Mouse (Mus musculus): ENCODE results near the gene Hfe. TPM values are rescaled to one million over a fixed set of nuclear protein-coding genes. Genes with fewer than 3 reads are reported as not detected.
"Not testable (repeated sequence)": the region's sequence is repeated elsewhere in the genome, so short reads cannot be mapped to it uniquely, and the experiment has no call there.

Hfe gene
- polyA plus RNA-seq, 2 experiments: 4.5 to 10.5 TPM

DNA sequence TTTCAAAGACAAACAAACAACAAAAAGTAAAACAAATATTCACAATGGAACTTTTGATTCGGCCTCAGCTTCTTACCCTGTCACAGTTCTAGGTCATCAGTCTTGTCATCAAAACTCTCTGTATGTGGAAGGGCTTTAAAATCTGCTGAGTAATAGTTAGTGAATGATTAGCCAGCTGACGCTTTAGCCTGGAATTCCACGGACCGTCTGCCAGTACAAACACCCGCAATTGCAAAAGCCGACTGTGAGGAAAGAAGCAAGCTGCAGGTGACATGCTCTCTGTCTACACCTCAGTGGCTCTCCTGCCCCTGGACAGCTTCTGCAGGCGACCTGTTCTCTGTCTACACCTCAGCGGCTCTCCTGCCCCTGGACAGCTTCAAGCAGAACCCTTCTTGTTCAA lies 19.8 kb upstream of the Hfe start:
- Histone ChIP-seq H3K27me3 (ENCODE audit: control insufficient read depth, insufficient read depth, low read length) (no peaks in the 10 kb centered on the region), H3K9ac (ENCODE audit: low read depth, low read length, severe bottlenecking) (no peak overlapping the region), H3K27ac (replicated peaks; ENCODE audit: low read depth, low read length) (no peak overlapping the region), H3K36me3 (ENCODE audit: control insufficient read depth, insufficient read depth, low read length) (no peaks in the 10 kb centered on the region), H3K4me3 (replicated peaks; ENCODE audit: low read length) (no peak overlapping the region), H3K4me1 (ENCODE audit: control insufficient read depth, insufficient read depth, low read length) (no peaks in the 10 kb centered on the region), H3K4me2 (replicated peaks; ENCODE audit: low read depth, low read length, severe bottlenecking) (no peak overlapping the region), H3K9me3 (ENCODE audit: control insufficient read depth, low read length) (no peaks in the 10 kb centered on the region)
- no peak for DNase-seq (ENCODE audit: low spot score)
- TF ChIP-seq POLR2A (IDR thresholded peaks at IDR 0.05; ENCODE audit: borderline replicate concordance, extremely low read depth, insufficient read depth, insufficient read length): no peak
- ATAC-seq (ENCODE audit: low FRiP score, low read depth): no peak
- 42% methylated on average over 8 of the region's 8 CpGs for WGBS

DNA sequence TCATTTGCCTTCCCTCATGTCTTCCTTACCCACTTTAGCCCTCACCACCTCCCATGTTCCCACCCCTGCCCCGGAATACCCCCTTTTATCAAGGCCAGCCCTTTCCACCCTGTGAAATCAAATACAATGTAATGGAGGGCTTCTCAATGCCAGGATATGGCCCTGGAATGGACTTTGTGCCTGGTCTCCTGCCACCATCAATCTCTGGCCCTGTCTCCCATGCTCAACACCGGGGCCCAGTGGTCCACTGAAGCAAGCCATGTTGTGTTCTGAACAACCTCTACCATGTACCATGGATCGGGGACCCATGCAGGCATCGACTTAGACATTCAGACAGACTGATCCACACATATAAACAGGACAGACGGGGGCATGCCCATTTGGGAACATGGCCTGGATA lies 19.1 kb upstream of the Hfe start:
- H3K9me3 ChIP-seq (ENCODE audit: control insufficient read depth, low read length): no peaks in the 10 kb centered on the region
- TF ChIP-seq POLR2A (IDR thresholded peaks at IDR 0.05; ENCODE audit: borderline replicate concordance, extremely low read depth, insufficient read depth, insufficient read length): no peak
- H3K4me3 ChIP-seq (replicated peaks; ENCODE audit: low read length): no peak overlapping the region
- H3K36me3 ChIP-seq (ENCODE audit: control insufficient read depth, insufficient read depth, low read length): no peaks in the 10 kb centered on the region
- H3K4me1 ChIP-seq (ENCODE audit: control insufficient read depth, insufficient read depth, low read length): no peaks in the 10 kb centered on the region
- no peak overlapping the region for H3K9ac ChIP-seq (ENCODE audit: low read depth, low read length, severe bottlenecking)
- DNase-seq (ENCODE audit: low spot score) (no peak), ATAC-seq (ENCODE audit: low FRiP score, low read depth) (no peak)
- H3K4me2 ChIP-seq (replicated peaks; ENCODE audit: low read depth, low read length, severe bottlenecking): no peak overlapping the region
- WGBS: 90% methylated on average over 5 of the region's 5 CpGs
- H3K27me3 ChIP-seq (ENCODE audit: control insufficient read depth, insufficient read depth, low read length): no peaks in the 10 kb centered on the region
- no peak overlapping the region for H3K27ac ChIP-seq (replicated peaks; ENCODE audit: low read depth, low read length)

DNA sequence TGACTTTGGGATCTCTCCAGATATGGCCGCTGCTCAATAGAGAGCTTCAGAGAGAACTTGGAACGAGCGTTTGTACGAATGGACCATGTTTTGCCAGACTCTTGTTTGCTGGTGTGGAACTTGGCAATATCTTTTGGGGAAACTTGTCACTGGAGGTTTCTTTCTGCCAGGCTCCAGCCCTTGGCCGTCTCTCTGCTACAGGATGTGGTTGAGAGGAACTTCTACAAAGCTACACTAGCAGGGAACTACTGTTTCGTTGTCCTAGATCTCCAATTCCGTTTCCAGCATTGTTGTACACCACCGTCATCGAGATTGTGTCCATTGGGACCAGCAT lies 18.5 kb upstream of the Hfe start:
- Histone ChIP-seq H3K4me2 (replicated peaks; ENCODE audit: low read depth, low read length, severe bottlenecking) (no peak overlapping the region), H3K27ac (replicated peaks; ENCODE audit: low read depth, low read length) (no peak overlapping the region), H3K9ac (ENCODE audit: low read depth, low read length, severe bottlenecking) (no peak overlapping the region), H3K36me3 (ENCODE audit: control insufficient read depth, insufficient read depth, low read length) (no peaks in the 10 kb centered on the region), H3K4me3 (replicated peaks; ENCODE audit: low read length) (no peak overlapping the region), H3K27me3 (ENCODE audit: control insufficient read depth, insufficient read depth, low read length) (no peaks in the 10 kb centered on the region), H3K4me1 (ENCODE audit: control insufficient read depth, insufficient read depth, low read length) (no peaks in the 10 kb centered on the region), H3K9me3 (ENCODE audit: control insufficient read depth, low read length) (no peaks in the 10 kb centered on the region)
- 96% methylated on average over 9 of the region's 9 CpGs for WGBS
- TF ChIP-seq POLR2A (IDR thresholded peaks at IDR 0.05; ENCODE audit: borderline replicate concordance, extremely low read depth, insufficient read depth, insufficient read length): no peak
- no peak for ATAC-seq (ENCODE audit: low FRiP score, low read depth)
- DNase-seq (ENCODE audit: low spot score): no peak

DNA sequence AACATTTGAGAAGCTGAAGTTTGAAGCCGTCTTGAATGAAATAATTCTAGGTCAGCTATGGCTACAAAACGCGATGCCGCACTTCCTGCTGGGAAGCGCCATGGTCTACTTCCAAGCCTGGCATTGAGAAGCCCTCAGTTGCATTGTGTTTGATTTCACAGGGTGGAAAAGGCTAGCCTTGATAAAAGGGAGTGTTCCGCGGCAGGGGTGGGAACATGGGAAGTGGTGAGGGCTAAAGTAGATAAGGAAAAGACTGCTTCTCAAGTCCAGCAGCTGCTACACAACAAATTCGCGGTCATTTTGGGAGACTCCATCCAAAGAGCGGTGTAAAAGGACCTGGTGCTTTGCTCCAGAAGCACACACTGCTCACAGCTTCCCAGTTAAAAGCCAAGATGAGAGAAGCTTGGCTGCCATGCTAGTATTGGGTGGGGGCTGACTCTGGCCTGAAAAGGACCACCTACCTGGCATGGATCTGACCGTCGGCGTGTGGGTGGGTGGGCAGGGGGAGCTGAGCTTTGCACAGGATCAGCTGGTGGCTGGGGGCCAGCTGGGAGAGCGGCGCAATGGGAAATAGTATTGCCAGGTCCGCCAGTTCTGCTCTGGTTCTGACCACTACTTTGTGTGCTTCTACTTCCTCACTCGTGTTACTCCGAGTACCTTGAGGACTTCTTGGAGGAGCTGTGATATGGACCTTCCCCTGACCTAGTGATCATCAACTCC lies 18.0 kb upstream of the Hfe start:
- no peak overlapping the region for H3K4me3 ChIP-seq (replicated peaks; ENCODE audit: low read length)
- DNase-seq (ENCODE audit: low spot score): no peak

DNA sequence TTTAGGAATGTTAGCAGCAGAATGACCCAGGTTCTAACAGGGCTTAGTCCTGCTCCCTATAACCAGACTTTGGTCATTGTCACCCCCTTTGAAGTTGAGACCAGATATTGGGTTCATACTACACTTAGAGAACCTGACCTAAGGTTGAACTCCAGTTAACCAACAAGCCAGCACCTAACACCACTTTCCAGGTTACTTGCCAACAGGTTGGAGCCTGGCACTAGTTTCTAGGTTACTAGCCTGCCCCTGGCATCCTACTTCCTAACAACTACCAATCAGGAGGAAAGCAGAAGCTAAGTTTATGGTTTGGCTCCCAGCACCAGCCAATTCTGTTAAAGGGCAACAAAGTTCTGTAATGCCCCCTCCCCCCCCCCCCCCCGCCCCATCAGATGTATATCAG lies 14.6 kb upstream of the Hfe start:
- H3K27me3 ChIP-seq (ENCODE audit: control insufficient read depth, insufficient read depth, low read length): no peaks in the 10 kb centered on the region
- no peaks in the 10 kb centered on the region for H3K4me1 ChIP-seq (ENCODE audit: control insufficient read depth, insufficient read depth, low read length)
- no peaks in the 10 kb centered on the region for H3K9me3 ChIP-seq (ENCODE audit: control insufficient read depth, low read length)
- no peak overlapping the region for H3K9ac ChIP-seq (ENCODE audit: low read depth, low read length, severe bottlenecking)
- 33% methylated on average over 1 of the region's 1 CpGs for WGBS
- no peaks in the 10 kb centered on the region for H3K36me3 ChIP-seq (ENCODE audit: control insufficient read depth, insufficient read depth, low read length)
- H3K4me2 ChIP-seq (replicated peaks; ENCODE audit: low read depth, low read length, severe bottlenecking): no peak overlapping the region
- H3K4me3 ChIP-seq (replicated peaks; ENCODE audit: low read length): no peak overlapping the region
- no peak for TF ChIP-seq POLR2A (IDR thresholded peaks at IDR 0.05; ENCODE audit: borderline replicate concordance, extremely low read depth, insufficient read depth, insufficient read length)
- no peak for DNase-seq (ENCODE audit: low spot score)
- no peak for ATAC-seq (ENCODE audit: low FRiP score, low read depth)
- H3K27ac ChIP-seq (replicated peaks; ENCODE audit: low read depth, low read length): no peak overlapping the region

More for the DNA sequence above, 18.0 kb upstream of the Hfe start:
- Histone ChIP-seq H3K27me3 (ENCODE audit: control insufficient read depth, insufficient read depth, low read length) (no peaks in the 10 kb centered on the region), H3K9ac (ENCODE audit: low read depth, low read length, severe bottlenecking) (no peak overlapping the region), H3K9me3 (ENCODE audit: control insufficient read depth, low read length) (no peaks in the 10 kb centered on the region), H3K4me2 (replicated peaks; ENCODE audit: low read depth, low read length, severe bottlenecking) (no peak overlapping the region), H3K36me3 (ENCODE audit: control insufficient read depth, insufficient read depth, low read length) (no peaks in the 10 kb centered on the region), H3K27ac (replicated peaks; ENCODE audit: low read depth, low read length) (no peak overlapping the region), H3K4me1 (ENCODE audit: control insufficient read depth, insufficient read depth, low read length) (no peaks in the 10 kb centered on the region)
- WGBS: 93% methylated on average over 18 of the region's 18 CpGs
- no peak for ATAC-seq (ENCODE audit: low FRiP score, low read depth)
- no peak for TF ChIP-seq POLR2A (IDR thresholded peaks at IDR 0.05; ENCODE audit: borderline replicate concordance, extremely low read depth, insufficient read depth, insufficient read length)

DNA sequence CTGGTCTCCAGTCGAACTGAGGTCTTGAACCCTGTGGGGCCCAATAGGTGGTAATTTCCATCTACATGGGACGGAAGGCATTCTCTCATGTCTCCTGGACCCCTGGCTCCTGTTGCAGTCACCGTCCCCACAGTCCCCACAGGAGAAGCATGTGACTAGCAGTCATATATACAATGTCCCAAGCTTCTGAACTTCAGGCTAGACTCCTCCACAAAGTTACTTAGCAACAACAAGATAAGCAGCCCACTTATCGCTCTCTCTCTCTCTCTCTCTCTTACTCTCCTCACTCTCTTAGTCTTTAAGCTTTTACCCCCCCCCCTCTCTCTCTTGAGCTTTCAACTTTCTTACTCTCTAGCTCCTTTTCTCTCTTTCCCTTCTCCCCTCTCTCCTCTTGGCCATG lies 13.6 kb upstream of the Hfe start:
- no peak for ATAC-seq (ENCODE audit: low FRiP score, low read depth)
- Histone ChIP-seq H3K4me1 (ENCODE audit: control insufficient read depth, insufficient read depth, low read length) (no peaks in the 10 kb centered on the region), H3K27ac (replicated peaks; ENCODE audit: low read depth, low read length) (no peak overlapping the region), H3K4me3 (replicated peaks; ENCODE audit: low read length) (no peak overlapping the region), H3K27me3 (ENCODE audit: control insufficient read depth, insufficient read depth, low read length) (no peaks in the 10 kb centered on the region), H3K9me3 (ENCODE audit: control insufficient read depth, low read length) (no peaks in the 10 kb centered on the region), H3K9ac (ENCODE audit: low read depth, low read length, severe bottlenecking) (no peak overlapping the region), H3K36me3 (ENCODE audit: control insufficient read depth, insufficient read depth, low read length) (no peaks in the 10 kb centered on the region), H3K4me2 (replicated peaks; ENCODE audit: low read depth, low read length, severe bottlenecking) (no peak overlapping the region)
- TF ChIP-seq POLR2A (IDR thresholded peaks at IDR 0.05; ENCODE audit: borderline replicate concordance, extremely low read depth, insufficient read depth, insufficient read length): no peak
- 87% methylated on average over 4 of the region's 4 CpGs for WGBS
- DNase-seq (ENCODE audit: low spot score): no peak

DNA sequence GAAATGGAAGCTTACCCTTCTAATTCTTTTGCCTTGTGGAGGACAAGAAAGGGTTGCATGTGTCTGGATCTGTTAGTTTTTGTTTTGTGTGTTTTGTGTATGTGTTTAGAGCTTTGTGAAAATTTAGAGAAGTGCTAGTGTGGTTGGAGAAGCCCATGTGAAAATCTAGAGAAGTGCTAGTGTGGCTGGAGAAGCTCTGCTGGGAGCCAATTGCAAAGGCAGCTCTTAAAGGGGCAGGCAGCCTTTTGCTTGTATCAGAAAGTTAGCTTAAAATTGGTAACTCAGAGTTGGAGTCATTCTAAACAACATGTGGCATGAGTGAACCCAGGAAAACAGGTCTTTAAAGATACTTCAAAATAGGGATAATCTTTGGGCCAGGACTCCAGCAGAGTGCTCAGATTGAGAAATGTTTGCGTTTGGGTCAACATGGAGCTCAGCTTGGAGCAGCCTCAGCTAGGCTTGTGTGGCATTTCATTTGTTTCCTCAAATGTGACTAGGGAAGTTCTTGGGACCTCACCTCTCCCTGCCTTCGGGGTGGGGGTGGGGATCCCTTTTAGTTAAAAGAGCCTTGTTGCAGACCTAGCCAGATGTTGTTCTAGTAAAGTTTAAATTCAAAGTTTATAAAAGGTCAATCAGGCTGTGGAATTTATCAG lies 7.1 kb upstream of the Hfe start:
- 8% methylated on average over 2 of the region's 2 CpGs for WGBS
- not testable (repeated sequence) for H3K9me3 ChIP-seq (ENCODE audit: control insufficient read depth, low read length); H3K4me3 ChIP-seq (replicated peaks; ENCODE audit: low read length); H3K4me2 ChIP-seq (replicated peaks; ENCODE audit: low read depth, low read length, severe bottlenecking); H3K27me3 ChIP-seq (ENCODE audit: control insufficient read depth, insufficient read depth, low read length); DNase-seq (ENCODE audit: low spot score); H3K27ac ChIP-seq (replicated peaks; ENCODE audit: low read depth, low read length); H3K9ac ChIP-seq (ENCODE audit: low read depth, low read length, severe bottlenecking); ATAC-seq (ENCODE audit: low FRiP score, low read depth); H3K36me3 ChIP-seq (ENCODE audit: control insufficient read depth, insufficient read depth, low read length); H3K4me1 ChIP-seq (ENCODE audit: control insufficient read depth, insufficient read depth, low read length)

Measured in limb, embryonic 14.5 days (tissue).